Mouse (Mus musculus) stomach, postnatal 0 days (tissue): ENCODE results near the gene Scn2a. TPM values are rescaled to one million over a fixed set of nuclear protein-coding genes. Genes with fewer than 3 reads are reported as not detected.

ENCODE experiments used
- ATAC-seq: fragments of 200-750 bp; cut with Nextera tagmentation; 2 replicates; pipeline ENCODE4 v1.8.0; 2017; ENCODE audit not compliant: low FRiP score, low TSS enrichment
- DNase-seq: peaks from one replicate; pipeline ENCODE4 v3.0.0-alpha.2; 2016; ENCODE audit warnings: low spot score
- H3K27ac ChIP-seq: fragments of 300-500 bp; sonication (generic); replicated peaks from 2 replicates; pipeline ENCODE4 v1.5.1; 2014; ENCODE audit warnings: mild to moderate bottlenecking, control low read depth
- H3K27me3 ChIP-seq: fragments of 300-500 bp; sonication (generic); 2 replicates; pipeline ENCODE4 v1.6.1; 2014; ENCODE audit warnings: low read length; ENCODE audit not compliant: control insufficient read depth, insufficient read depth
- H3K36me3 ChIP-seq: fragments of 300-500 bp; sonication (generic); 2 replicates; pipeline ENCODE4 v1.6.1; 2014; ENCODE audit warnings: low read length, mixed read lengths; ENCODE audit not compliant: control insufficient read depth, insufficient read depth
- H3K4me1 ChIP-seq: fragments of 300-500 bp; sonication (generic); replicated peaks from 2 replicates; pipeline ENCODE4 v1.6.1; 2014; ENCODE audit warnings: antibody characterized with exemption; ENCODE audit not compliant: control insufficient read depth, insufficient read depth
- H3K4me2 ChIP-seq: fragments of 300-500 bp; sonication (generic); replicated peaks from 2 replicates; pipeline ENCODE4 v1.6.1; 2014; ENCODE audit warnings: low read depth, mild to moderate bottlenecking, control low read depth, moderate library complexity
- H3K4me3 ChIP-seq: fragments of 300-500 bp; sonication (generic); 2 replicates; pipeline ENCODE4 v1.5.1; 2014; ENCODE audit warnings: low read depth, low read length, control low read depth
- H3K9ac ChIP-seq: fragments of 300-500 bp; sonication (generic); 2 replicates; pipeline ENCODE4 v1.6.1; 2014; ENCODE audit warnings: mild to moderate bottlenecking, low read length, control low read depth, mixed read lengths
- H3K9me3 ChIP-seq: fragments of 300-500 bp; sonication (generic); 2 replicates; pipeline ENCODE4 v1.6.1; 2016; ENCODE audit warnings: low read length; ENCODE audit not compliant: control insufficient read depth
- CTCF ChIP-seq: IDR thresholded peaks from 2 replicates; pipeline ENCODE4 v1.5.1; 2016; ENCODE audit warnings: antibody characterized with exemption, low read depth, mild to moderate bottlenecking, moderate library complexity
- EP300 ChIP-seq: optimal IDR thresholded peaks from 2 replicates; pipeline ENCODE3; 2016; ENCODE audit warnings: antibody characterized with exemption
- WGBS: fragments of 180-500 bp; shearing (Covaris S2); extraction: QIAGEN DNeasy Blood & Tissue Kit; methylation state at CpG from one replicate; pipeline ENCODE4 v1.1.7; 2014; 5-methylcytosine and 5-hydroxymethylcytosine counted together
- polyA plus RNA-seq: library from polyadenylated mRNA; unstranded; fragments of >200 nt; fragmentation: Nextera tagmentation; extraction: Ambion mirVana; gene quantifications from 2 replicates; pipeline ENCODE4 v1.2.1, GENCODE M21; 2015

Gene Scn2a
- polyA plus RNA-seq, 1 experiment from 2014 or later = 1.7 TPM

GRCm38 (mm10) chr2:65679621-65680020 lies 59.0 kb downstream of the Scn2a start:
- 80% methylated on average over 4 of the region's 4 CpGs for WGBS
- TF ChIP-seq CTCF (no peak), EP300 (no peak)

GRCm38 (mm10) chr2:65685151-65685550 lies 64.6 kb downstream of the Scn2a start:
- Histone ChIP-seq H3K4me3 (no peak overlapping the region), H3K27ac (no peak overlapping the region), H3K9me3 (no peaks in the 10 kb centered on the region), H3K9ac (no peak overlapping the region), H3K27me3 (no peaks in the 10 kb centered on the region), H3K4me2 (no peak overlapping the region), H3K36me3 (no peaks in the 10 kb centered on the region), H3K4me1 (no peaks in the 10 kb centered on the region)
- TF ChIP-seq CTCF (no peak), EP300 (no peak)
- 48% methylated on average over 3 of the region's 3 CpGs for WGBS
- no peak for ATAC-seq
- no peak for DNase-seq

More at GRCm38 (mm10) chr2:65679621-65680020, 59.0 kb downstream of the Scn2a start:
- no peak overlapping the region for H3K4me2 ChIP-seq
- H3K9ac ChIP-seq = no peak overlapping the region
- H3K9me3 ChIP-seq = no peaks in the 10 kb centered on the region
- no peaks in the 10 kb centered on the region for H3K36me3 ChIP-seq
- DNase-seq (no peak), ATAC-seq (no peak)
- no peaks in the 10 kb centered on the region for H3K27me3 ChIP-seq
- no peak overlapping the region for H3K27ac ChIP-seq
- no peaks in the 10 kb centered on the region for H3K4me1 ChIP-seq
- H3K4me3 ChIP-seq = no peak overlapping the region

- 81% methylated on average over 6 of the region's 6 CpGs for WGBS
- ATAC-seq (no peak), DNase-seq (no peak)
- H3K4me3 ChIP-seq = no peak overlapping the region
- no peak overlapping the region for H3K4me2 ChIP-seq
- no peak overlapping the region for H3K27ac ChIP-seq
- no peaks in the 10 kb centered on the region for H3K36me3 ChIP-seq
- TF ChIP-seq EP300 (no peak), CTCF (no peak)
- H3K9me3 ChIP-seq = no peaks in the 10 kb centered on the region
- H3K9ac ChIP-seq = no peak overlapping the region
- no peaks in the 10 kb centered on the region for H3K4me1 ChIP-seq
- H3K27me3 ChIP-seq = no peaks in the 10 kb centered on the region
Observed at GRCm38 (mm10) chr2:65690456-65691184, 70.0 kb downstream of the Scn2a start.

- Histone ChIP-seq H3K27ac (no peak overlapping the region), H3K4me1 (no peaks in the 10 kb centered on the region), H3K9me3 (no peaks in the 10 kb centered on the region), H3K36me3 (no peaks in the 10 kb centered on the region), H3K4me3 (no peak overlapping the region), H3K4me2 (no peak overlapping the region), H3K9ac (no peak overlapping the region), H3K27me3 (no peaks in the 10 kb centered on the region)
- no peak for ATAC-seq
- DNase-seq = no peak
- TF ChIP-seq EP300 (no peak), CTCF (no peak)
- WGBS = 68% methylated on average over 3 of the region's 3 CpGs
Observed at GRCm38 (mm10) chr2:65694485-65694884, 73.9 kb downstream of the Scn2a start.

- WGBS = 81% methylated on average over 7 of the region's 7 CpGs
- Histone ChIP-seq H3K4me3 (no peak overlapping the region), H3K4me1 (no peaks in the 10 kb centered on the region), H3K9me3 (no peaks in the 10 kb centered on the region), H3K9ac (no peak overlapping the region), H3K27ac (no peak overlapping the region), H3K4me2 (no peak overlapping the region), H3K27me3 (no peaks in the 10 kb centered on the region), H3K36me3 (no peaks in the 10 kb centered on the region)
- ATAC-seq (no peak), DNase-seq (no peak)
- TF ChIP-seq EP300 (no peak), CTCF (no peak)
Observed at GRCm38 (mm10) chr2:65695061-65695460, 74.5 kb downstream of the Scn2a start.

GRCm38 (mm10) chr2:65700246-65700645 lies 79.7 kb downstream of the Scn2a start:
- 89% methylated on average over 1 of the region's 1 CpGs for WGBS
- no peak for DNase-seq

More at GRCm38 (mm10) chr2:65700246-65700645, 79.7 kb downstream of the Scn2a start:
- Histone ChIP-seq H3K36me3 (no peaks in the 10 kb centered on the region), H3K9ac (no peak overlapping the region), H3K4me2 (no peak overlapping the region), H3K9me3 (no peaks in the 10 kb centered on the region), H3K27me3 (no peaks in the 10 kb centered on the region), H3K4me3 (no peak overlapping the region), H3K4me1 (no peaks in the 10 kb centered on the region), H3K27ac (no peak overlapping the region)
- ATAC-seq = no peak
- TF ChIP-seq EP300 = no peak
- no peak for TF ChIP-seq CTCF
